Mouse (Mus musculus) MEL (cell line): ENCODE results near the gene Kcnt1. TPM values are rescaled to one million over a fixed set of nuclear protein-coding genes. Genes with fewer than 3 reads are reported as not detected.

Experiments used
- DNase-seq: peaks from one replicate; pipeline ENCODE4 v3.0.0; 2011; ENCODE audit warnings: low read depth, low spot score
- H3K27ac ChIP-seq: 2 replicates; pipeline ENCODE4 v1.5.1; 2012; ENCODE audit warnings: low read depth, mild to moderate bottlenecking, control low read depth, low read length, moderate library complexity; ENCODE audit not compliant: control insufficient read depth
- H3K27me3 ChIP-seq, 2 experiments: fragments of 150-350 bp in 1 of 2; sonication (generic) in 1 of 2; 2 replicates each; pipeline ENCODE4 v1.6.1; 2012; ENCODE audit warnings: low read length in 2 of 2, mild to moderate bottlenecking in 2 of 2, improper control_type of control experiment in 1 of 2, moderate library complexity in 1 of 2; ENCODE audit not compliant: insufficient read depth in 2 of 2, control insufficient read depth in 1 of 2
- H3K36me3 ChIP-seq, 2 experiments: 2 replicates each; pipeline ENCODE4 v1.6.1; 2012 to 2014; ENCODE audit warnings: low read length in 2 of 2, improper control_type of control experiment in 1 of 2, inconsistent platforms in 1 of 2, mild to moderate bottlenecking in 1 of 2; ENCODE audit not compliant: insufficient read depth in 2 of 2, control insufficient read depth in 1 of 2
- H3K4me1 ChIP-seq, 2 experiments: fragments of 150-350 bp in 1 of 2; sonication (generic) in 1 of 2; 2 replicates each; pipeline ENCODE4 v1.6.1; 2012; ENCODE audit warnings: low read length in 2 of 2, improper control_type of control experiment in 1 of 2, mild to moderate bottlenecking in 1 of 2; ENCODE audit not compliant: insufficient read depth in 2 of 2, control insufficient read depth in 1 of 2
- H3K4me3 ChIP-seq, 2 experiments: fragments of 150-350 bp in 1 of 2; sonication (generic) in 1 of 2; 2 replicates each; pipeline ENCODE4 v1.5.1; 2012; ENCODE audit warnings: low read depth in 2 of 2, low read length in 2 of 2, mild to moderate bottlenecking in 2 of 2, moderate library complexity in 2 of 2, control low read depth in 1 of 2, improper control_type of control experiment in 1 of 2; ENCODE audit not compliant: control insufficient read depth in 1 of 2, insufficient read depth in 1 of 2
- H3K79me2 ChIP-seq: 2 replicates; pipeline ENCODE4 v1.6.1; 2012; ENCODE audit warnings: mild to moderate bottlenecking, low read length, moderate library complexity; ENCODE audit not compliant: control insufficient read depth, poor library complexity, insufficient read depth
- H3K9ac ChIP-seq: 2 replicates; pipeline ENCODE4 v1.6.1; 2012; ENCODE audit warnings: low read depth, mild to moderate bottlenecking, control low read depth, low read length, moderate library complexity; ENCODE audit not compliant: control insufficient read depth, poor library complexity, severe bottlenecking
- H3K9me3 ChIP-seq: fragments of 150-350 bp; sonication (generic); replicated peaks from 2 replicates; pipeline ENCODE4 v1.6.1; 2012; ENCODE audit warnings: mild to moderate bottlenecking, low read length, improper control_type of control experiment, moderate library complexity; ENCODE audit not compliant: insufficient read depth
- BHLHE40 ChIP-seq: IDR thresholded peaks from 2 replicates; pipeline ENCODE4 v1.6.1; 2012; ENCODE audit warnings: low read depth, mild to moderate bottlenecking, inconsistent platforms, low read length, improper control_type of control experiment, borderline replicate concordance
- CHD2 ChIP-seq: IDR thresholded peaks from 2 replicates; pipeline ENCODE4 v1.6.1; 2011; ENCODE audit warnings: low read length, improper control_type of control experiment
- ELF1 ChIP-seq: IDR thresholded peaks from 2 replicates; pipeline ENCODE4 v1.6.1; 2014; ENCODE audit warnings: low read depth, mild to moderate bottlenecking, inconsistent platforms, low read length, improper control_type of control experiment, moderate library complexity
- EP300 ChIP-seq, 2 experiments: IDR thresholded peaks; 2 replicates each; pipeline ENCODE4 v1.6.1; 2011; ENCODE audit warnings: improper control_type of control experiment in 2 of 2, low read length in 2 of 2, low read depth in 1 of 2, mild to moderate bottlenecking in 1 of 2
- ETS1 ChIP-seq: IDR thresholded peaks from 2 replicates; pipeline ENCODE4 v1.6.1; 2012; ENCODE audit warnings: low read depth, mild to moderate bottlenecking, inconsistent platforms, low read length, improper control_type of control experiment, moderate library complexity
- GABPA ChIP-seq: IDR thresholded peaks from 2 replicates; pipeline ENCODE4 v1.6.1; 2012; ENCODE audit warnings: low read depth, mild to moderate bottlenecking, inconsistent platforms, low read length, improper control_type of control experiment, moderate library complexity
- MAFK ChIP-seq: IDR thresholded peaks from 2 replicates; pipeline ENCODE4 v1.6.1; 2011; ENCODE audit warnings: low read depth, mild to moderate bottlenecking, low read length, improper control_type of control experiment, borderline replicate concordance
- MAX ChIP-seq: IDR thresholded peaks from 2 replicates; pipeline ENCODE4 v1.6.1; 2011; ENCODE audit warnings: low read length, improper control_type of control experiment
- MEF2A ChIP-seq: IDR thresholded peaks from 2 replicates; pipeline ENCODE4 v1.6.1; 2014; ENCODE audit warnings: low read depth, mild to moderate bottlenecking, inconsistent platforms, low read length, improper control_type of control experiment; ENCODE audit not compliant: poor library complexity, insufficient replicate concordance, severe bottlenecking; ENCODE audit errors: extremely low read depth
- MYB ChIP-seq: IDR thresholded peaks from 2 replicates; pipeline ENCODE4 v1.6.1; 2011; ENCODE audit warnings: mild to moderate bottlenecking, low read depth, low read length, improper control_type of control experiment
- NELFE ChIP-seq: IDR thresholded peaks from 2 replicates; pipeline ENCODE4 v1.6.1; 2011; ENCODE audit warnings: low read depth, low read length, improper control_type of control experiment
- POLR2AphosphoS2 ChIP-seq: IDR thresholded peaks from 2 replicates; pipeline ENCODE4 v1.6.1; 2011; ENCODE audit warnings: low read length, improper control_type of control experiment
- POLR2AphosphoS5 ChIP-seq: IDR thresholded peaks from 2 replicates; pipeline ENCODE4 v1.6.1; 2012; ENCODE audit warnings: low read depth, borderline replicate concordance, mild to moderate bottlenecking, inconsistent platforms, low read length, moderate library complexity, mixed read lengths
- RAD21 ChIP-seq: IDR thresholded peaks from 2 replicates; pipeline ENCODE4 v1.6.1; 2011; ENCODE audit warnings: mild to moderate bottlenecking, low read depth, low read length, improper control_type of control experiment
- SIN3A ChIP-seq: IDR thresholded peaks from 2 replicates; pipeline ENCODE4 v1.6.1; 2012; ENCODE audit warnings: low read length, improper control_type of control experiment, inconsistent platforms
- UBTF ChIP-seq: IDR thresholded peaks from 2 replicates; pipeline ENCODE4 v1.6.1; 2012; ENCODE audit warnings: low read depth, mild to moderate bottlenecking, inconsistent platforms, low read length, improper control_type of control experiment, moderate library complexity, borderline replicate concordance; ENCODE audit not compliant: insufficient read depth
- USF1 ChIP-seq: IDR thresholded peaks from 2 replicates; pipeline ENCODE4 v1.6.1; 2014; ENCODE audit warnings: low read depth, mild to moderate bottlenecking, inconsistent platforms, low read length, improper control_type of control experiment, moderate library complexity
- ZC3H11A ChIP-seq: IDR thresholded peaks from 2 replicates; pipeline ENCODE4 v1.6.1; 2012; ENCODE audit warnings: low read depth, mild to moderate bottlenecking, inconsistent platforms, low read length, improper control_type of control experiment
- ZKSCAN1 ChIP-seq: IDR thresholded peaks from 2 replicates; pipeline ENCODE4 v1.6.1; 2012; ENCODE audit warnings: low read depth, mild to moderate bottlenecking, inconsistent platforms, low read length, improper control_type of control experiment, moderate library complexity
- ZNF384 ChIP-seq: IDR thresholded peaks from 2 replicates; pipeline ENCODE4 v1.6.1; 2012; ENCODE audit warnings: low read depth, mild to moderate bottlenecking, inconsistent platforms, low read length, improper control_type of control experiment
- polyA plus RNA-seq, 2 experiments: library from polyadenylated mRNA; stranded (reverse) in 1 of 2; unstranded in 1 of 2; fragments of >175 nt in 1 of 2; fragments of >200 nt in 1 of 2; gene quantifications; 2 replicates each; pipeline versions ENCODE4 v1.2.1 to v1.2.4; 2012; ENCODE audit warnings: low replicate concordance in 2 of 2, low read depth in 1 of 2; ENCODE audit not compliant: insufficient read length in 2 of 2, insufficient read depth in 1 of 2, missing spikeins in 1 of 2
- total RNA-seq: library from RNA; depleted of rRNA; stranded (reverse); fragments of 300-350 nt; gene quantifications from 2 replicates; pipeline ENCODE4 v1.2.3, GENCODE M21; 2012

Kcnt1 gene
- total and polyA plus RNA-seq, 3 experiments = not detected

DNA sequence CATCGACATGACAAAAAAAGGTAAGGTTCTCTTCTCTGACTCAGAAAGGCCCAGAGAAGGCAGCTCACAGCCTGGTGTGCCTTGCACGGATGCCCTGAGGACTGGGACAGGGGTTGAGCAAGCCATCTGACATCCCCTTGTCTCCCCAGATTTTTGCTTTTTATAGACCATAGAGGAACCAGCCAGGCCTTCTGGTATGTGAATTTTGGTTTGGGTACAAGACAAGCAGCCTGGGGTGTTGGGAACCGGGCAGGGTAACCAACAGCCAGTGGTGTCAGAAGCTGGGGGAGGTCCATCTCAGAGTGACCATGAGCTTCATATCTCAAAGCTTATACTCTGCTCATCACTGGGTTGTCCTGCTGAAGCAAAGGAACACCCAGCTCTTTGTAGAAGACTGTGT lies 38.8 kb upstream of the Kcnt1 start:
- Histone ChIP-seq H3K36me3 (no peaks in the 10 kb centered on the region), H3K4me1 (no peaks in the 10 kb centered on the region), H3K4me3 (no peak overlapping the region), H3K79me2 (no peaks in the 10 kb centered on the region), H3K27me3 (peaks cover 0 to 3% of the 10 kb centered on the region in 2 experiments; a peak in 2 of 4 replicates), H3K9ac (no peak overlapping the region), H3K27ac (no peak overlapping the region), H3K9me3 (no peaks in the 10 kb centered on the region)
- DNase-seq = no peak
- TF ChIP-seq MEF2A = no peak
- TF ChIP-seq ZC3H11A = no peak
- no peak for TF ChIP-seq POLR2AphosphoS2
- no peak for TF ChIP-seq NELFE
- TF ChIP-seq ZKSCAN1 = no peak
- no peak for TF ChIP-seq MAFK
- TF ChIP-seq MAX = no peak
- no peak for TF ChIP-seq GABPA
- TF ChIP-seq ZNF384 = no peak
- no peak for TF ChIP-seq USF1
- no peak for TF ChIP-seq ETS1
- no peak for TF ChIP-seq BHLHE40
- no peak for TF ChIP-seq CHD2
- no peak for TF ChIP-seq MYB
- TF ChIP-seq SIN3A = no peak
- no peak for TF ChIP-seq EP300 (IDR thresholded peaks at IDR 0.05; ENCODE audit: low read depth in 1 of 2, low read length in 2 of 2)
- no peak for TF ChIP-seq RAD21

GRCm38 (mm10) chr2:25828344-25828947 lies 35.1 kb upstream of the Kcnt1 start:
- H3K4me1 ChIP-seq = no peaks in the 10 kb centered on the region
- H3K27me3 ChIP-seq = peaks cover 0 to 3% of the 10 kb centered on the region in 2 experiments; a peak in 2 of 4 replicates
- no peaks in the 10 kb centered on the region for H3K79me2 ChIP-seq
- no peak overlapping the region for H3K4me3 ChIP-seq
- no peak overlapping the region for H3K27ac ChIP-seq
- no peaks in the 10 kb centered on the region for H3K9me3 ChIP-seq
- H3K9ac ChIP-seq = no peak overlapping the region
- H3K36me3 ChIP-seq = no peaks in the 10 kb centered on the region
- TF ChIP-seq POLR2AphosphoS5 (no peak), CHD2 (no peak), UBTF (no peak), ELF1 (no peak)
- DNase-seq = no peak
